Mouse (Mus musculus) cerebellum, adult 9-10 months (tissue): ENCODE data around the gene Catsperz.
A peak's percentile ranks its signal among the peaks of the same experiment; 100 is the strongest.

Source experiments
- DNase-seq: peaks from one replicate; pipeline ENCODE4 v3.0.0; 2022

Catsperz gene

DNA sequence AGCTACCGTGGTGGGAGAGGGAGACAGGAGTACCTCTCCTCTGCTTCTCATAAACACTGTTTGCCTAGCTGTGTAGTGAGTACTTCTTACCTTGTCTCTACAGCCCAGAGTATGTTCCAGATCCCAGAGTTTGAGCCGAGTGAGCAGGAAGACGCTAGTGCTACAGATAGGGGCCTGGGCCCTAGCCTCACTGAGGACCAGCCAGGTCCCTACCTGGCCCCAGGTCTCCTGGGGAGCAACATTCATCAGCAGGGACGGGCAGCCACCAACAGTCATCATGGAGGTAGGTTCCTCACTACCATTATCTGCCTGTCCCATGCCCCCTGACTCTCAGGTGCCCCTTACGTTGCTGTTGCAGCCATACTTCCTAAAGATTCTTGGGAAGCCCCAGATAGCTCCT is 17.6 kb upstream of the Catsperz start:
- no peak for DNase-seq

GRCm38 (mm10) chr19:6942249-6942691 is 17.1 kb upstream of the Catsperz start, which contains the start of gene Gpr137:
Gene Gpr137 (minus strand): TSS chr19:6942480.
- DNase-seq, result peak; percentile 95

- DNase-seq, result peak; percentile 93
Measured at GRCm38 (mm10) chr19:6941372-6942248, 16.4 kb upstream of the Catsperz start, which contains the start of gene Bad. Gene Bad (plus strand): TSS chr19:6941861.

- peak; percentile 73 for DNase-seq
Measured at GRCm38 (mm10) chr19:6940396-6941351, 15.5 kb upstream of the Catsperz start.

DNA sequence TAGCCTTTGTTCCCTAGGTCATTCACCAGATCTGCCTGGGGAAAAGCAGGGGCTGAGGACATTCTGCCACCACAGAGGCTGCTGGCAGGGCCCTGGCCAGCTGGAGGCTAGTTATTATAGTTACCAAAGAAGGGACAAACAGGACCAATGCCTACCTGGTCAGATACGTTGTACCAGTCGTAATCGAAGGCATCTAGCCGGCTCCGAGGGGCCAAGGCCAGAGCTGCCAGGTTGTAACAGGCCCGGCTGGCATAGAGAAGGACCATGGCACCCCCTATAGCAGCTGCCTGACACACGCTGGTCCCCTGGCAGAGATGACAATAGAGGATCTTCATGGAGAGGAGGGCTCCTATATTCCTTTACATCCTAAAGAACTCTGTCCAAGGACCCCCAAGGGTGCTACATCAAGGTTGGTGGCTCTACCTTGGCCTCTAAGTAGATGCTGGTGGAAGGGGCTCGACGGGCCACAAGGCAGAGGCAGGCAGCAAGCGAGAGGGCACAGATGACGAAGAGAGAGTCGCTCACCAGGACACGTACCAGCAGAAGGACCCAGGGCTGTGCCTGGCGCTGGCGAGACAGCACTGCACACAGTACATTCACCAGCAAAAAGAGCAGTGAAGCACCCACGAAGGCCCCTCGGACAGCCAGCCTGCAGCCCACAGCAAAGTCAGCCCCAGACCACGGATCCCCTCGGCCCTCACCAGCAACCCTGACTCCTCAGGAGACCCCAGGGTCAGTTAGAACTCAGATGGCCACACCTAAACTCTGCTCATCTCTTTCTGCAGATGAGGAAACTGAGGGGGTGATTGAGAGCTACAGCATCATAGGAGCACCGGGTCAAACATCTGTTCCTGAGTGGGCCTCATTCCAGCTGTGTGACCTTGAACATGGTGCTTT is 14.2 kb upstream of the Catsperz start:
- peak; percentile 70 for DNase-seq

DNA sequence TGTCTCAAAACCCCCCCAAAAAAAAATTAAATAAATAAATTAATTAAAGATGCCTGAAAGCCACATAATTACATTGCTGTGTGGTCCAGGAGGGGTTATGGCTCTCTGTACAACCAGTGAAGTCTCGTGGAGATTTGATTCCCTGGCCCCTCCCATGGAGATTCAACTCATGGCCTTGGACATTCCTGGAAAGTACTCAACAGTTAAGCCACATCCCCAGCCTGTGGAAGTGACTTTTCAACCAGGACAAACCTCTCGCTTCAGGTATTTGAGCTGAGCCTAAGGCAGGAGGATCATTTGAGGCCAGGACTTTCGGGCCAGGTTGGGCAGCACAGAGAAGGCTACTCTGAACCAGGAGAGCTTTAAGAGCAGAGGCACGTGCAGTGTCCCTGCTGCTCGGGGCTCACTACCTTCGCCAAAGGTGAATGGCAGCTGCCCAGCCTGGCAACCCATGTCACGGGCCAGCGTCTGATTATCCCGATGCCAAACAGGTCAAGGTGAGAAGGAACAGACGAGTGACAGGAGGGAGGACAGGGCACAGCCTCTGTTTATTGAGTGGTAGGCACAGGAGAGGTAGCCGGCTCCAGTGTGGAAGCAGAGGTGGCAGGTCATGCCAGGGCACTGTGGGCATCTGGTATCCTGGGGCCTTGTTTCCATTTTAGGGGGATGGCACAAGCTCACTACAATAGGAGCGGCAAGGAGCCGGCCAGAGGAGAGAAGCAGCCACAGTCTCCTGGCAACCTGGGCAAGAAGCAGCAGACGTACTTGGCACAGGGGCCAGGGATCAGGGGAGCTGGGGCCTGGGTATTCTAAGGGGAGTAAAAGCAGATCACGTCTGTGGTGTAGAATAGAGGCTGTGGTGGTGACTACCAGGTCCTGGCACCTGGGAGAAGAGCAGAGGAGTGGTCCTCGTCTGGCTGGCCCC is 12.6 kb upstream of the Catsperz start:
- peak; percentile 84 for DNase-seq

DNA sequence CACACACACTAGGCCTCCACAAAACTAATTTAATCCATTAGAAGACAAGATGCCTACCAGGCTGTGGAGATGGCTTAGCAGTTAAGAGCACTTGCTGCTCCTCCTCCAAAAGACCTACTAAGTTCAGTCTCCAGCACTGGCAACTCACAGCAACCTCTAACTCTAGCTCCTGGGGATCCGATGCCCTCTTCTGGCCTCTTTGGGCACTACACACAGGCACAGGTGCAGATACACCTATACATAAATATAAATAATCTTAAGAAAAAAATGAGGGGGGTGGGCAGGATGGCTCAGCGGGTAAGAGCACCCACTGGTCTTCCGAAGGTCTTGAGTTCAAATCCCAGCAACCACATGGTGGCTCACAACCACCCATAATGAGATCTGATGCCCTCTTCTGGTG is 11.1 kb upstream of the Catsperz start:
- peak; percentile 72 for DNase-seq

DNA sequence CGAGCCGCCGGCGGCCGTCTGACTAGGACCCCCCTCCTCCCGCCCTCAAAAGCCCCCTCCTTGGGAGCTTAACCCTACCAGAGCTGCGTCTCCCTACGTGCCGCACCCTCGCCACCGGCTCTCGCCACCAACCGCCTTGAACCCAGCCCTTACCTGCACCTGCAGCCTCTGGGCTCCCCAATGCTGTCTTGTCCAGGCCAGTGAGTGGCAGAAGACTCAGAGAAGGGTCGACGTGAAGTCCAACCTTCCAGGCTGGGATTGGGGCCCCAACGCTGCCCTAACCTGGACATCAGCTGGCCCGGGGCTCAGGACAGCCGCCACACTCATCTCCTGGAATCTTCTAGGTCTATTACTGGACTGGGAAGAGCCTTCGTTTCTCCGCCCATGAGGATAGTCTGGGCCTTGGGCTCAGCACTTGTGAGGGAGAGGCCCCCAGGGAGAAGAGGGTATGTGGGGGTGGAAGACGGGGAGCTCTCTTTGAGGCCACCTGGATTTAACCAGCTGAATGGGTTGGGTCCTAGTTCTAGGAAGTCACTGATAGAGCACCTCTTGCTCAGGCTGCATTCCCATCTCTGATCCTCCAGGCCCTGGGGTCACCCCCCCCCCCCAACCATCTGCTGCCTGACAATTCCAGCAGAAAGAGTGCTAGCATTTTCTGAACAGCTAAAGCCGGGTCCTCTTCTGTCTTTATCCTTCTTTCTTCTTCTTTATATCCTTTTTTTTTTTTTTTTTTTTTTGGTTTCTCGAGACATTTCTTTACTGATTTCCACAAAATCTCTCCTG is 9.2 kb upstream of the Catsperz start, which contains the start of gene Kcnk4:
Gene Kcnk4 (minus strand): TSS at position 321 of the 783 bp plus-strand sequence.
- no peak for DNase-seq

DNA sequence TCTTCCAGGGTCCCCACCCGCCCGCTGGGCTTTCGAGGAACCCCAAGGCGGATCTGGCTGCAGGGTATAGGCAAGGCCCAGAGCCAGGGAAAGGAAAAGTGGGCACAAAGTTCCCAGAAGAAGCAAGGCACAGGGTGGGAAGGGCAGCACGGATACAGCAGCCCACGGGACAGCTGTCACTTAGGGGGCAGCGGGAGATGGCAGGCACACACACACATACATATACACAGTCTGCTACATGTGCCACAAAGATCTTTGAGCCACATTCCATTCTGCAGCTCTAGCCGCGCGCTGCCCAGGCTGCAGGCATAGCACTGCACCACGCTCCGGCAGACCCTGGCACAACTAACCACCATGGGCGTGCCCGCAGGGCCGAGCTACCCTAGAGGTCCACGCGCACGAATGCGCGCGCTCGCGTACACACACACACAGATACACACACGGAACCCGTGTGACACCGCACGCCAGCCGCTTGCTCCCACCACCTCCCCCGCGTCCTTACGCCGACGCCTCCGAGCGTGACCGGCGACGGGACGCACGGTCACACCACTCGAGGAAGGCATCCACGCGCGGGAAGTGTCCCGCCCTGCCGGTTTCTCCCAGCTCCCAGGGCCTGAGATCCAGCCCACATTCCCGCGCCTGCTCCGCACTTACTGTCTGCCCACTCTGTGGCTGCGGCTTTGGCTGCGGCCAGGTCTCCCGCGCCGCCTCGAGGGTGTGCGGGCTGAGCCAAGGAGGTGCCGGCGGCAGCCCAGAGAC is 8.4 kb upstream of the Catsperz start:
- DNase-seq, result peak; percentile 81

GRCm38 (mm10) chr19:6933102-6933435 is 7.9 kb upstream of the Catsperz start:
- DNase-seq, result no peak

DNA sequence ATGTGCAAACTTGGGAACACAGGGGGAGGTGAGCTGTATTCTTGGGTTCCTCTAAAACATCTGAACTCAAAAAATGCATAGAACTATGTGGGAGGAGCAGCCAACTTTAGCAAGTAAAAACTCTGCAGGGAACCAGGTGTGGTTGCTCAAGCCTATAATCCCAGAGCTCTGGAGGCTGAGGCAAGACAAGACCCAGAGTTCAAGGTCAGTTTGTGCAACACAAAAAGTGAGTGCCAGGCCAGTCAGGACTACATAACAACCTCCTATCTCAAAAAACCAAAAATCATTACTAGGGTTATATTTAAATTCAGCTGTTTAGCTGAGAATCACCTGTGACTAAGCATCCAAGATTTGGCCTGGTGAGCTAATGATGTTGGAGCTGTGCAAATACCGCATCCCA is 6.8 kb upstream of the Catsperz start:
- DNase-seq, result no peak

DNA sequence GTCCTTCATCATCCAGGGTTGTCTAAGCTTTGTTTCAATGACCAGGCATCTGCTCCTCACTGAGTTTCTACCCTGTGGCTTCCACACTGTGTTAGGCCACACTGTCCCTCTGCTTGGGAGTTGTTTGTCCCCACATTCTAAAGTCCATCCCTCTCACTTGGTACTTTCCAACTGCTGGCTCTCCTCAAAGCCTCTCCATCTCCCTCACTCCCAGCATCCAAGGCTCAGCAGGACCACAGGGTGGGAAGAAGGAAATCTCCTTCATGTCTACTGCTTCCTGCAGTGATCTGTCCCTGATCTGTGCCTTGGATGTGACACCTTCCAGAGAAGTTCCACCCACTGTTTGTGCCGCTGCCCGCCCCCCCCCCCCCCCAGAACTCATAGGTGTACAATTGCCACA is 5.8 kb upstream of the Catsperz start:
- no peak for DNase-seq

- DNase-seq, result no peak
Measured at GRCm38 (mm10) chr19:6928080-6928479, 2.9 kb upstream of the Catsperz start.

DNA sequence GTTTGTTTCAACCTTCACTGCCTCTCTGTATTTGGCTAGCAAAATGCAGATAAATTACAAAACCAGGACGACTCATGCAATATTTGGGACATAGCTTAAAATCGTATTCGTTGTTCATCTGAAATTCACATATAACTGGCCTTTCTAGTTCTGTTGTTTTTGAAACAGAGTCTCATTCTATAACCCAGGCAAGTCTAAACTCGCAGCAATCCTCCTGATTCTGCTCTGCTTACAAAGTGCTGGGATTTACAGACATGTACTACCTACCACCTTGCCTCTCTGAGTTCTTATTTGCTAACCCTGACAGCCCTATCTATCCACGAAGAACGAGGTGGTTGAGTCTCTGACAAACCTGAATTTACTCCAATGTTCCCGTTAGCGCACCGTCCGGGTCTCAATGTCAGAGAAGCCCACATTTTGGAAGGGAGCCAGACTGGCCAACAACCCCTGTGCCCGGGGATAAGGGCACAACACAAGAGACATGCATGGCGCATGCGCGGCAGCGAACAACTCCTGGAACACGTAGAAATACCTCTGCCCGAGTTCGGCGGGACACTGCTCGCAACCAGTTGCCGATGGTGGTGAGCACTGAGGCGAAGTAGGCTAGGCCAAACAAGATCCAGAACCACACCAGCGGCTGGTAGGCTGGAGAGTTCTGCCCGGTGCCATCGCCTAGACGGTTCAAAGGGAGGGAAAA is 1.5 kb upstream of the Catsperz start:
- DNase-seq, result no peak

DNA sequence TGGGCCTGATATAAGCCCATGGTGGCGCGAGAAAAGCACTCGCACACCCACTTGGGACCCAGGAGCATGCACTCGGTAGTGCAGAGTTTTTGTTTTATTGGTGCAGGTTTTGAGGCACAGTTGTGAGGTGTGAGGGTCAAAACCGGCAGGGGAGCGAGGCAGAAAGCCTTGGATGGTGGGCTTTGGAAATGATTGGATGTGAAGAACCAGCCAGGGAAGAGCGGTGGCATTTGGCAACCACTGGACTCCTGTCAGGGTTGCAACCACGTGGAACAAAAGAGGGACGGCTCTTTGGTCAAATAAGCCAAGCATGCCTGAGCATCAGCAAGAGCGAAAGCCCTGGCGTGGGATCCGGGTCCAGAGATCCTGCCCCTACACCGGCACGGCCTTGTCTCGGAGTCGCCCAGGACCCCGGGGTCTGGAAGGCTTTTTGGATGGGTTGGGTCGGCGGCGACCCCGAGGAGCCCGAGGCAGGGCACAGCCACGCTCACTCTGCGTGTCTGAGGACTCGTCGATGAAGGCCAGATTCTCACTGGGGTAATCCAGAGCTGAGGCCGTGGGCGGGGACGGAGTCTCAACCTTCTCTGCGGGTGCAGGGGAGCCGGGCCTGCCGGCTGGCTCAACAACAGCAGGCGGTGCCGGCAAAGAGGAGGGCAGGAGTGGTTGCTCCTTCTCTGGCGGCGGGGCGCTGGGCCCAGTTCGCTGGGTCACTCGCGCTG is 590 bp upstream of the Catsperz start:
- DNase-seq, result no peak

DNA sequence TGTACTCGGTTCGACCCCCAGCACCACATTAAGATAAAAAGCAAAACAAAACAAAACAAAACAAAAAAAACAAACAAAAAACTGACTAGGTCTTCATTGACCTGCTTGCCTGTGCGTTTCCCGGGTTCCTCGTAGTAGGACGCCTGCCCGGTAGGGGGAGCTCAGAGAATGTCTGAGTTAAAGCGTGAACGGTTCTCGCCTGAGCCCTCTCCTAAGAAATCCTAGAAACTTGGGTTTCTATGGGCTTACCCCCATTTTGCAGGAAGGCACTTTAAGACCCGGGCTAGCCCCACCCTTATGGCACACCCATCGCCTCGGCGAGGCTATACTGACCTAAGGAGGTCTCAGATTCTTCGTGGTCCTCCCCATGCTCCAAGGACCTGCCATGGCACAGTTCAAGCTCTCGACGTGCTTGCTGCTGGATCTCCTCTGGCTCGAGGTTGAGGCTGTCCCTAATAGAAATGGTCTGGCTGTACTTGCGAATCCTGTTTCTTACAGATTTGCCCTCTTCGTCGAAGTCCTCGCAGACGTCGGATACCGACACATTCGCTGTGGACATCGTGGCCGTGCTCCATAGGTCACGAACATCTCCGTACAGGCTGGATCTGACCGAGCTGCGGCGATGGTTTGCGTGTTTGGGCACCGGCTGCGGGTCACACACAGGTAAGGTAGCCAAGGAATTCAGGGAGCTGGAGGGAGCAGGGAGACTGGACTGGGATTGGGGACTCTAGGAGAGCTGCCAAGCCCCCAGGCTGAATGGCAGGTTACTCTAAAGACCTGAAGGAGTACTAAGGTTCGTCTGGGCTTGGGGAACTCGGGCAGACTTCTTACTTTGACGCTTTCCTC is 496 bp downstream of the Catsperz start:
- DNase-seq, result peak; percentile 94
